Mouse (Mus musculus) spleen, postnatal 14 days (tissue): ENCODE data around the gene Cavin3.
A peak's percentile ranks its signal among the peaks of the same experiment; 100 is the strongest.
"Not testable (repeated sequence)": the region's sequence is repeated elsewhere in the genome, so short reads cannot be mapped to it uniquely, and the experiment has no call there.

Experiments
- DNase-seq, 2 experiments: peaks; one replicate each; pipeline ENCODE4 v3.0.0; 2021 to 2022; ENCODE audit warnings: low spot score in 2 of 2

The Cavin3 gene

DNA sequence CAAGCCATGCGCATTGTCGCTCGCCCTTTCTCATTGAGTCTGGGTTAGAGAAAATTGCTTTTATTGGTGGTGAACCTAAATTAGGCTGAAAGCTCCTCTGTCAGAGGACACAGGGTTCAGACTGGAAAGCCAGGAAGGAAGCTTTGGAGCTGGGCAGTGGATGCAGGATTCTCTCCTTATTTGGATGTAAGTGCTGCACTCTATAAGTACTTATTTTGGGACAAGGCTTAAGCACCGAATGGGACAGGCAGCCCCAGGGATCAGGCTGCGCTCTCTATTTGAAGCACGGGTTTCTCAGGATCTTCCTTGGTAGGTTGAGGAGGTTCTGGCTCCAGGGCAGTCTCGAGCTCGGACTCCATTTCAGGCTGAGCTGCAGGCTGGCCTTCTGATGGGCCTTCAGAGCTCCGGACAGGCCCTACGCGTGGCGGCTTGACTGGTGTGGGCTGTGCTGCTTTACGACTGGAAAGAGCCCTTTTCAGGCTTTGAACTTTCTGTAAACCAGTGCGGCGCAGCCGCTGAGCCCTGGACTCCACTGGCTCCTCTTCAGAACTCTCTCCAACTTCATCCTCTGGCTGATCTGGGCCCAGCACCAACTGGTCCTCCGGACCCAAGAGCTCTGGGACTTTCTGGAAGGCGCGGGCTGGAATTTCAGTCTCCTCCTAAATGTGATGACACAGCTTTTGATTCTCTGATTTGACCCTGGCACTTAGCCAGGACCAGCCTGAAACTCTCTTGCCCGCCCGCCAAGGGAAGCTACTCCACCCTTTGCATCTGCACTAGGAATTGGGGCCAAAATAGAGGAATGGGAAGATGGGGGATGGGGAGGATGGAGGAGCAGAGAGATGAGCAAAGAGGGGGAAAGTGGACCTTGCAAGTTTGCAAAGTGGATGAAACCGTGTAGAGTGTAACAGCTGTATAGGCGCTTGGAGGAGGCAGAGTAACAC is 1.3 kb downstream of the Cavin3 start:
- DNase-seq, result no peak

- DNase-seq, result no peak
Measured at GRCm38 (mm10) chr7:105480081-105480480, 2.0 kb downstream of the Cavin3 start.

DNA sequence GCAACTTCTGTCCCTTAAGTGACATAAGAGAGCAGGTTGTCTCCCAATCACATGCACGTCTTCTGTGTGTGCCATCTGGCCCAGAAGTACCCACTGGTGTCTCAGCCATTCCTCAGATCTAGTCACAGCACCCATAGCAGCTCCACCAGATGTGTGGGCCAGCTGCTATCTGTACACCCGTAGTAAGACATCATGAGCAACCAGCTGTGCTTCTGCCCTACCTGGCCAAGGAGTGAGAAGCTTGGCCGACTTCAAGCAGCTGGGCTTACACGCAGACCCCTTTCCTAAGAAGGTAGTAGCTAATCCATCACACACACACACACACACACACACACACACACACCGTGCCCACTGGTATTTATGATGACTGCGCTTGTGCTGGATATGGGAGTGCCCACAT is 2.9 kb downstream of the Cavin3 start:
- no peak for DNase-seq

DNA sequence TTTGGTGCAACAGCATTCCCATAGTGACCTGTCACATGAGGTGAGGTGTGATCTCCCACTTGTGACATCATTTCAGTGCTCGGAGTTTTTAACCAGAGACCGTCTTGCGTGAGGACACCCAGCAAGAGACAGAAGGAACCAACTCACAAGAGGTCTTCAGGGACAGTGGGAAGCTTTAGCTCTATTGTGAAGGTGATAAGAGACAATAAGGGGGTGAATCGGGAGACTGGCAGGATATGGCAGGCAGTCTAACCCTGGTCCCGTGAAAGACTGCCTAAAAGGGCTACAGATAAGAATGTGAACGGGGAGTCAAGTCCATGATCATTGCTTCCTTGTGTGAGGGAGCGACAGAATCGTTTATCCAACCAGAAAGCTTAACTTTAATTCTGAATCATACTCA is 3.8 kb downstream of the Cavin3 start:
- no peak for DNase-seq

DNA sequence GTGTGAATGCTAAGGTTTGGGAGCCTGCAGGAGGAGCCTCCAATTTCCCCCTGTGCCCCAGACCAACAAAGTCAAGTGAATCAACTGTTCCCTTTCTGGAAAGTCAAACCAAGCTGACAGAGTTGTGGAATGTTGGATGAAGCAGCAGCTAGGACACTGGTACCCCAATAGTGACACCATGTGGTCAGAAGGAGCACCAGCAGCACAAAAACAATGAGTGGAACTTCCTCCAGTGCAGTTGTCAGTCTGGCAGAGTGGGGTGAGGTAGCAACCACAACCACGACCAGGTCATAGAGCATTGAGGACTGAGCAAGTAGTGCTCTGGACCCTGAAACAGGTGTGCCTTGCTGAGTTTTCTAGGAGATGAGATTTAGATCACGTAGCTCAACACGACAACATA is 4.3 kb downstream of the Cavin3 start:
- DNase-seq, result no peak

DNA sequence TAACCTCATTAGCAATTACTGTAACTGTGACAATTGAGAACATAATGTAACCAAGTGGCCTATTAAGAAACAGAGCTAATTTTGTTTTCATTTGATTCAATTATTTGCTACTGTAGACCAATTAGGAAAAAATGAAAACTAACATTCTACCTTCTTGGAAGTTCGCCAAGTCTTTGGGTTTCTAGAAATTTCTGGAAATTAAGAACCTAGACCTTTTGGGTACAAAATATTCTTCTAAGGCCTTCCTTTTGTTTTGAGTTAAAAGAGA is 4.7 kb downstream of the Cavin3 start:
- DNase-seq, result no peak

- no peak for DNase-seq
Measured at GRCm38 (mm10) chr7:105476683-105477432, 5.2 kb downstream of the Cavin3 start.

GRCm38 (mm10) chr7:105475396-105475949 is 6.6 kb downstream of the Cavin3 start:
- no peak for DNase-seq

GRCm38 (mm10) chr7:105474771-105475315 is 7.3 kb downstream of the Cavin3 start:
- no peak for DNase-seq

GRCm38 (mm10) chr7:105472607-105473006 is 9.5 kb downstream of the Cavin3 start:
- no peak for DNase-seq

DNA sequence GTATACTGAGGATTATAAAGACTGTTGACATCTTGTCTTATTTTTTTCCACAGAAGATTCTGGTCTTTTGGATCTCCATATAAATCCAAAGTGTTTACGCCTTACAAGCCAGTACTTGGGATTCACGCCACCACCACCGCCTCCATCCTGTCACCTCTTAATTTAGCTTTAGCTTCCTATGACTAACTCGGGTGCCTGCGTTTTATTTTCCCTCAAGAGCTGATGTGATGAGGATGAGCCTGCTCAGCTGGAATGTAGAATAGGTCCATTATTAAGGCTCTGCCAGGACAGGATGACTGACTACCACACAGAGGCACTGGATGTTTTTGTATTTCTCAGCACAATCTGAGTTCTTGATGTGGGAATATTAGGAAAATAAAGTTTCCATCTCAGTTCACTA is 16.6 kb downstream of the Cavin3 start:
- DNase-seq, result not testable (repeated sequence)

- no peak for DNase-seq
Measured at GRCm38 (mm10) chr7:105458546-105458945, 23.6 kb downstream of the Cavin3 start.

GRCm38 (mm10) chr7:105453345-105453744 is 28.8 kb downstream of the Cavin3 start:
- DNase-seq, result not testable (repeated sequence)

DNA sequence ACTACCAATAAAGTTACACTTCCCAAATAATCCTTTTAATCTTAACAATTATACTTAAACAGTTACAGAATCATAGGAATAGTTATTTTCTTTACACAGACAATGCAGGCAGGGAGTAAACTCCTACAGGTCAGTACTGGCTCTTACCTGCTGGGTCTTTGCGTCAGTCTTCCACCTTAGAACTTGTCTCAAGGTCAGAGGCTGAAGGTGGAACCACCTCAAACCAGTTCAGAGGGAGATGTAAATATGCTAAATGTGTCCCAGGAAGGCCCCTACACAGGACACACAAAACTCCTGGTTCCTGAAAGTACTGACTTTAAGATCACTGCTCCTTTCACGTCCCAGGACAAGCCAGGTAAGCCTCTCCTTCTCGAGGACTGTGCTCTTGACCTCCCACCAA is 37.0 kb downstream of the Cavin3 start:
- no peak for DNase-seq

GRCm38 (mm10) chr7:105441426-105441825 is 40.7 kb downstream of the Cavin3 start:
- no peak for DNase-seq

DNA sequence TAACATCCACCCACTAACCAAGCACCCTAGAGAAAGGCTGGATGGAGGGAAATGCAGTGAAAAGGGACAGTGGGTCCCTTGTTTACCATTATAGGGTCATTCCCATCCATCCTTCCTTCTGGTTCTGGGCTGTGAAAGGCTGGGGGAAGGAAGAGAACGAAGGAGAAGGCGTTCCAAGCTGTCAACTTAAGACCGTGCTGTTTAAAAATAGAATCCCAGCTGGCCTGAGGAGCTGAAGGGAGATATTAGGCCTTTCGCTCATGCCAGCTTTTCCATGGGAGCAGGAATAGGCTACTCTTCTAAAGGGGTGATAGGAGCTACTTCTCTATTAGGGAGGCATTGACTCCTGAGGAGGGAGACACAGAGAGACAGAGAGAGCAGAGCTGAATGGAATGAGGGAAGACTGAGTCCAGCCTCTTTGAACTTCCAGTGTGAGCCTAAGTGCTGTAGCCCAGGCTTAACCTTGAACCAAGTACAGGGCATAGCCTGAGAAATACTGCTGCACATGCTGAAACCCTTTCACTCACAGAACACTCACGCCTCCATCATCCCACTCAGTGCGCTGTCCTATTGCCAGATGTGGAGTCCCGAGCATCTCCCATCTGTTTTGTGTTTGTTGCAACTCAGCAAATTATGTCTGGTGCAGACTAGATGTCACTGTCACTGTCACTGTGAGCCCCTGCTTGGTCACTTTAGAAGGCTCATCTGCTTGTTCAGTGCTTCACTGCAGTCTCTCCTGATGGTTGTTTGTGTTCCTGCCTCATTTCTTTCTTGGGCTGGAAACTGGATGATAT is 43.9 kb downstream of the Cavin3 start:
- no peak for DNase-seq

- DNase-seq, result peak in 1 of 2 experiments; percentile 1
Measured at GRCm38 (mm10) chr7:105434798-105435197, 47.3 kb downstream of the Cavin3 start.

GRCm38 (mm10) chr7:105433859-105434258 is 48.2 kb downstream of the Cavin3 start:
- DNase-seq, result no peak

DNA sequence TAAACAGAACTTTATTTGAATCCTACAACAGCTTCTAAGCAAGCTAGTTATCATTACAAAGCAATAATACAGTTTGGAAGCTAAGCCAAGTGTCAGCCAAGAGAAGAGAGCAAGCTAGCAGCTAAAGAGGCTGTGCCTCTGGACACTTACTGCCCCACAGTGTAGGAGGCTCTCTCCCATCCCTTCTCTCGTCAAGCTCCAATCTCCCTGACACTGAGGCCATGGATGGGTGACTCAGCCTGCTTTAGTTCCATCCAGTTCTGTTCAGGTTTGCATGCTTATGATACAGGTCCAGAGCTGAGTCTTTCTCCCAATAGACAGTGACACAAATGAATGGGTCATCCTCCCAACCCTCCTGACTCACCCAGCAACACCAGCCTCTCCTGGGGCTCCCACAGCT is 50.0 kb downstream of the Cavin3 start:
- no peak for DNase-seq
